Mouse (Mus musculus): Measurements from ENCODE around the gene C1ql2. TPM values are rescaled to one million over a fixed set of nuclear protein-coding genes. Genes with fewer than 3 reads are reported as not detected.

C1ql2 gene
- polyA plus RNA-seq (2014; fragmentation: Illumina TruSeq; extraction: RNeasy Lipid Tissue Mini Kit (QIAGEN cat#74804); ENCODE audit: low replicate concordance), result not detected

GRCm38 (mm10) chr1:120340419-120341171, at the start of gene C1ql2:
Gene C1ql2 (plus strand): TSS chr1:120340582.

Other genes starting within 250 kb of the C1ql2 start
- 789 TPM for gene Dbi, start 219.5 kb upstream of the C1ql2 start, polyA plus RNA-seq (2014; fragmentation: Illumina TruSeq; extraction: RNeasy Lipid Tissue Mini Kit (QIAGEN cat#74804); ENCODE audit: low replicate concordance)
- gene 3110009E18Rik, start 219.4 kb upstream of the C1ql2 start, polyA plus RNA-seq (2014; fragmentation: Illumina TruSeq; extraction: RNeasy Lipid Tissue Mini Kit (QIAGEN cat#74804); ENCODE audit: low replicate concordance), result 6.3 TPM
- 1.9 TPM for gene Steap3, start 67.9 kb upstream of the C1ql2 start, polyA plus RNA-seq (2014; fragmentation: Illumina TruSeq; extraction: RNeasy Lipid Tissue Mini Kit (QIAGEN cat#74804); ENCODE audit: low replicate concordance)
- gene Marco, start 164.4 kb downstream of the C1ql2 start, polyA plus RNA-seq (2014; fragmentation: Illumina TruSeq; extraction: RNeasy Lipid Tissue Mini Kit (QIAGEN cat#74804); ENCODE audit: low replicate concordance), result not detected

Data from small intestine, adult 10 weeks (tissue).